Mouse (Mus musculus): ENCODE results near the gene Rgs11.

Rgs11 gene

GRCm38 (mm10) chr17:26231156-26231555, 28.4 kb downstream of the Rgs11 start:
- DNase-seq (ENCODE audit: low read depth, low spot score) = no peak

GRCm38 (mm10) chr17:26232863-26233262, 30.1 kb downstream of the Rgs11 start:
- peak; percentile 43 for DNase-seq (ENCODE audit: low read depth, low spot score)

DNA sequence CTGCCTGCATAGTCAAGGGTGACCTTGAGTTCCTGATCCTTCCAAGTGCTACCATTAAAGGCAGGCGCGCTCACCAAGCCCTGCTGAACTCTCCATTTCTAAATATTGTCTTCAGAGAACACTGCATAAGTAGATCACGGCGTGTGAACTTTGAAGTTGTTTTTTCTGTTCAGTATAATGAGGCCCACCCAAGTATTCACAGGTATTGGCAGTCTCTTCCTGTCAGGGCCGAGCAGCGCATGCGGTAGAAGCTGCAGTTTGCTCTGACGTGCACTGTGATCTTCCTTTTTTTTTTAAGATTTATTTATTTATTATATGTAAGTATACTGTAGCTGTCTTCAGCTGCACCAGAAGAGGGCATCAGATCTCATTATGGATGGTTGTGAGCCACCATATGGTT, 31.6 kb downstream of the Rgs11 start:
- no peak for DNase-seq (ENCODE audit: low read depth, low spot score)

GRCm38 (mm10) chr17:26235077-26235815, 32.5 kb downstream of the Rgs11 start:
- no peak for DNase-seq (ENCODE audit: low read depth, low spot score)

DNA sequence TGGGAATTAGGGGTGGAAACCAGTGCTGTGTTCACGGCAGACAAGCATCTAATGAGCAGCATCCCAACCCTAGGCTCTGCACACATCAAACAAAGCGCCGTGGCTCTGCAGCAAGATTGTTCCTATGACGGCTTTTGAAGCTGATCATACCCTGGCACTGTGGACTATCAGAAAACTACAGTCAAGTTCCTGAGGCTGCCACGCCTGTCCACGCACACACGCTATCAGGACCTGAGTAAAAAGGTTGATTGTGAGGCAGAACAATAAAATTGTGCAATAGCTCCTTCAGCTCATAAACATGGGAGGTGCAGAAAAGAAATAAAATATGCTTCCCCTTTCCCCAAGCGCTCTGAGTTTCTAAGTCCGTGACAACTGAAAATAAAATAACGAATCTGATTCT, 34.9 kb downstream of the Rgs11 start:
- no peak for DNase-seq (ENCODE audit: low read depth, low spot score)

DNA sequence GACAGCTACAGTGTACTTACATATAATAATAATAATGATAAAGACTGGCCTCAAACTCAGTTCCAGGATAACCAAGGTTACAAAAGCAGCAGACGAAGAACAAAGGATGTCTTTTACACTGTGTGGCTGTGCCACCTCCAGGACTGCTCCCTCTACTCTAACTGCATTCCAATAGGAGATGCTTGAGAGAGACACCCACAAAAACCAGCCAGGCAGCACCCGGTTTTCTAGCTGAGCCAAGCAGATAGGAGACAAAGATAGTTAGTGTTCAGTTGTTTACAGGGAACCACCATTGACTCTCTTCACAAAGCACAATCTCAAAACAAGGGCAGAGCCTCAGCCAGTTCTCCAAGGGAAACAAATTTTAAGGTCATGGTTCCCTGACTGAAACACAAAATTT, 36.8 kb downstream of the Rgs11 start:
- no peak for DNase-seq (ENCODE audit: low read depth, low spot score)

GRCm38 (mm10) chr17:26240120-26240790, 37.5 kb downstream of the Rgs11 start:
- no peak for DNase-seq (ENCODE audit: low read depth, low spot score)

- DNase-seq (ENCODE audit: low read depth, low spot score) = no peak
These were observed 38.2 kb downstream of the Rgs11 start for GRCm38 (mm10) chr17:26240990-26241389.

GRCm38 (mm10) chr17:26243471-26244100, 40.8 kb downstream of the Rgs11 start:
- DNase-seq (ENCODE audit: low read depth, low spot score) = peak; percentile 92

DNA sequence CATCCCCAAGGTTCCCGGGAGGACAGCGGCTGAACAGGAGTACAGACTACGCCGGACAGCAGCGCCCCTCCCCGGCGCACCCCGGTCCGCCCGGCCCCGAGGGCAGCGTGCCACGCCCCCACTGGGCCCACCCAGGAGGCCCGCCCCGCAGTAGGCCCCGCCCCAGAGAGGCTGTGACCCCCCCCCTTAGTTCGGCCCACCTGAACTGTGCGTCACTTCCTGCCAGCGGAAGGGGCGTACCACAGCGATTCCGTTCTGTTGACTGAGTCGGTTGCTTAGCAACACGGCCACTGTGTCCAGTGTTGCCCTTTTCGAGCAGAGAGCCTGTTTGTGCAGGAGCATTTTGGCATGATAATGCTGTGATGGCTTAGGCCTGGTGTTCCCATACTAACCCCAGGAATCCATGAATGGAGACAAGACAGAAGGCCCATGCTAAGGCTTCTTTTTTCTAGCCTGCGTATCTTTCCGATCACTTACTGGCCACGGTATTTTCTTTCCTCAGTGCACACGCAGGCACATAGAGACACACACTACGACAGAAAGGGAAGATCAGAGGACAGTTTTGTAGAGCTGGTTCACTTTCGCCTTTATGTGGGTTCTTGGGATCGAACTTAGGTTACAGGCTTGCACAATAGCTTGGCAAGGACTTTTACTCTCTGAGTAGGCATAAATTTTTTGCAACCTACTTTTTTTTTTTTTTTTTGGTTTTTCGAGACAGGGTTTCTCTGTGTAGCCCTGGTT, 41.5 kb downstream of the Rgs11 start, which contains the start of gene Fam234a:
TSS of gene Fam234a (minus strand) at position 142 of the 741 bp plus-strand sequence.
- DNase-seq (ENCODE audit: low read depth, low spot score) = peak; percentile 95

GRCm38 (mm10) chr17:26251886-26252538, 49.3 kb downstream of the Rgs11 start:
- peak; percentile 47 for DNase-seq (ENCODE audit: low read depth, low spot score)

- DNase-seq (ENCODE audit: low read depth, low spot score) = peak; percentile 93
These were observed 49.9 kb downstream of the Rgs11 start, which contains the start of gene Luc7l for GRCm38 (mm10) chr17:26252539-26253251. TSS of gene Luc7l (plus strand) at chr17:26252896.

DNA sequence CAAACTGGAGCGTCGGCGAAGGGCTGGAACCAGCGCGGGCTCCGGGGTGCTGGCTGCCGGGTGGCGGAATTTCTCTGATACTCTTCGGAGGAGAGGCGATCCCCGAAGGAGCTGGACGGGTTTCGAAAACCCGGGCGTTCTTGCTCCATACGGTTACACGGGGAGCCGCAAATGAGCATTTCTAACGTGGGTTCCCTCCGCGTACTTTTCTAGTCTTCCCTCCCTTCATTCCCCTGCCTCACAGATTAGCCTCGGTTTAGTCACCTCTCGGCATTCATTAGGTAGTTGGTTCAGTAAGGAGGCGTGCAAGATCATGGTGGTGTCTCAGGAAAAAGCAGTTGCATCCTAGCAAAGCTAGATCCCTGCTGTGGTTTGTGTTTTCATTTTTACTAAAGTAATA, 50.6 kb downstream of the Rgs11 start:
- DNase-seq (ENCODE audit: low read depth, low spot score) = no peak

GRCm38 (mm10) chr17:26255313-26255712, 52.6 kb downstream of the Rgs11 start:
- no peak for DNase-seq (ENCODE audit: low read depth, low spot score)
